Mouse (Mus musculus): ENCODE results near the gene Enthd1. TPM values are rescaled to one million over a fixed set of nuclear protein-coding genes. Genes with fewer than 3 reads are reported as not detected.
A peak's percentile ranks its signal among the peaks of the same experiment; 100 is the strongest.
"Not testable (repeated sequence)": the region's sequence is repeated elsewhere in the genome, so short reads cannot be mapped to it uniquely, and the experiment has no call there.

Gene Enthd1
- total RNA-seq, 1 experiment: 0.49 TPM

- peaks cover 0 to 4% of the 10 kb centered on the region in 2 experiments; a peak in 2 of 4 replicates for H3K4me1 ChIP-seq (ENCODE audit: control insufficient read depth in 2 of 2, insufficient read depth in 2 of 2, low read length in 2 of 2, poor library complexity in 1 of 2)
- H3K27ac ChIP-seq (ENCODE audit: insufficient read depth, low read depth, low read length, poor library complexity, severe bottlenecking): no peak overlapping the region
- no peak overlapping the region for H3K9ac ChIP-seq (ENCODE audit: insufficient read depth, low read depth, low read length, poor library complexity, severe bottlenecking)
- no peaks in the 10 kb centered on the region for H3K9me3 ChIP-seq (ENCODE audit: control insufficient read depth, insufficient read depth, low read depth, low read length)
- no peak overlapping the region for H3K4me3 ChIP-seq (ENCODE audit: insufficient read depth in 1 of 2, low read depth in 1 of 2, low read length in 2 of 2, poor library complexity in 1 of 2, severe bottlenecking in 1 of 2)
- in situ Hi-C loops (cut with MboI; ENCODE audit: low sequenced_read_pairs in 2 of 2, unreplicated experiment in 2 of 2): no loop called here
- H3K36me3 ChIP-seq (ENCODE audit: control insufficient read depth, insufficient read depth, low read length, poor library complexity, severe bottlenecking): no peaks in the 10 kb centered on the region
- TF ChIP-seq ZC3H11A (IDR thresholded peaks at IDR 0.05; ENCODE audit: borderline replicate concordance, low read depth, low read length) (no peak), CHD2 (IDR thresholded peaks at IDR 0.05; ENCODE audit: low read depth, low read length) (no peak), ZNF384 (IDR thresholded peaks at IDR 0.05; ENCODE audit: low read depth, low read length) (no peak), HCFC1 (IDR thresholded peaks at IDR 0.05; ENCODE audit: borderline replicate concordance, insufficient read depth, low read length) (no peak), MAFK (IDR thresholded peaks at IDR 0.05; ENCODE audit: insufficient read depth, low read depth, low read length) (no peak)
- no peak for DNase-seq (ENCODE audit: low read depth, low spot score)
Observed at GRCm38 (mm10) chr15:80501106-80502096, 63.6 kb downstream of the Enthd1 start.

- no peak overlapping the region for H3K4me3 ChIP-seq (ENCODE audit: insufficient read depth in 1 of 2, low read depth in 1 of 2, low read length in 2 of 2, poor library complexity in 1 of 2, severe bottlenecking in 1 of 2)
- TF ChIP-seq ZNF384 (IDR thresholded peaks at IDR 0.05; ENCODE audit: low read depth, low read length): no peak
- no peak for TF ChIP-seq ZC3H11A (IDR thresholded peaks at IDR 0.05; ENCODE audit: borderline replicate concordance, low read depth, low read length)
- no peak for TF ChIP-seq CHD2 (IDR thresholded peaks at IDR 0.05; ENCODE audit: low read depth, low read length)
- peaks cover 0 to 4% of the 10 kb centered on the region in 2 experiments; a peak in 2 of 4 replicates for H3K4me1 ChIP-seq (ENCODE audit: control insufficient read depth in 2 of 2, insufficient read depth in 2 of 2, low read length in 2 of 2, poor library complexity in 1 of 2)
- no peaks in the 10 kb centered on the region for H3K36me3 ChIP-seq (ENCODE audit: control insufficient read depth, insufficient read depth, low read length, poor library complexity, severe bottlenecking)
- no peaks in the 10 kb centered on the region for H3K9me3 ChIP-seq (ENCODE audit: control insufficient read depth, insufficient read depth, low read depth, low read length)
- H3K9ac ChIP-seq (ENCODE audit: insufficient read depth, low read depth, low read length, poor library complexity, severe bottlenecking): no peak overlapping the region
- no peak overlapping the region for H3K27ac ChIP-seq (ENCODE audit: insufficient read depth, low read depth, low read length, poor library complexity, severe bottlenecking)
- DNase-seq (ENCODE audit: low read depth, low spot score): no peak
- in situ Hi-C loops (cut with MboI; ENCODE audit: low sequenced_read_pairs in 2 of 2, unreplicated experiment in 2 of 2): no loop called here
Observed at GRCm38 (mm10) chr15:80500426-80500825, 64.5 kb downstream of the Enthd1 start.

GRCm38 (mm10) chr15:80497733-80498132, 67.2 kb downstream of the Enthd1 start:
- H3K4me3 ChIP-seq (ENCODE audit: insufficient read depth in 1 of 2, low read depth in 1 of 2, low read length in 2 of 2, poor library complexity in 1 of 2, severe bottlenecking in 1 of 2); H3K36me3 ChIP-seq (ENCODE audit: control insufficient read depth, insufficient read depth, low read length, poor library complexity, severe bottlenecking); DNase-seq (ENCODE audit: low read depth, low spot score); in situ Hi-C loops (cut with MboI; ENCODE audit: low sequenced_read_pairs in 2 of 2, unreplicated experiment in 2 of 2); H3K4me1 ChIP-seq (ENCODE audit: control insufficient read depth in 2 of 2, insufficient read depth in 2 of 2, low read length in 2 of 2, poor library complexity in 1 of 2); H3K9me3 ChIP-seq (ENCODE audit: control insufficient read depth, insufficient read depth, low read depth, low read length); H3K27ac ChIP-seq (ENCODE audit: insufficient read depth, low read depth, low read length, poor library complexity, severe bottlenecking); H3K9ac ChIP-seq (ENCODE audit: insufficient read depth, low read depth, low read length, poor library complexity, severe bottlenecking): not testable (repeated sequence)
- peak; percentile 67 for TF ChIP-seq MAFK (IDR thresholded peaks at IDR 0.05; ENCODE audit: insufficient read depth, low read depth, low read length)

GRCm38 (mm10) chr15:80491505-80491904, 73.5 kb downstream of the Enthd1 start:
- in situ Hi-C loops (cut with MboI; ENCODE audit: low sequenced_read_pairs in 2 of 2, unreplicated experiment in 2 of 2): no loop called here
- H3K4me1 ChIP-seq (ENCODE audit: control insufficient read depth in 2 of 2, insufficient read depth in 2 of 2, low read length in 2 of 2, poor library complexity in 1 of 2): no peaks in the 10 kb centered on the region; a peak in 1 of 4 replicates
- TF ChIP-seq ZNF384 (IDR thresholded peaks at IDR 0.05; ENCODE audit: low read depth, low read length) (no peak), HCFC1 (IDR thresholded peaks at IDR 0.05; ENCODE audit: borderline replicate concordance, insufficient read depth, low read length) (no peak), ZC3H11A (IDR thresholded peaks at IDR 0.05; ENCODE audit: borderline replicate concordance, low read depth, low read length) (no peak), CHD2 (IDR thresholded peaks at IDR 0.05; ENCODE audit: low read depth, low read length) (no peak), MAFK (IDR thresholded peaks at IDR 0.05; ENCODE audit: insufficient read depth, low read depth, low read length) (no peak)
- H3K4me3 ChIP-seq (ENCODE audit: insufficient read depth in 1 of 2, low read depth in 1 of 2, low read length in 2 of 2, poor library complexity in 1 of 2, severe bottlenecking in 1 of 2): no peak overlapping the region
- peak; percentile 38 for DNase-seq (ENCODE audit: low read depth, low spot score)
- no peak overlapping the region for H3K27ac ChIP-seq (ENCODE audit: insufficient read depth, low read depth, low read length, poor library complexity, severe bottlenecking)
- no peaks in the 10 kb centered on the region for H3K36me3 ChIP-seq (ENCODE audit: control insufficient read depth, insufficient read depth, low read length, poor library complexity, severe bottlenecking)
- H3K9me3 ChIP-seq (ENCODE audit: control insufficient read depth, insufficient read depth, low read depth, low read length): no peaks in the 10 kb centered on the region
- H3K9ac ChIP-seq (ENCODE audit: insufficient read depth, low read depth, low read length, poor library complexity, severe bottlenecking): no peak overlapping the region

Data from ES-E14 (cell line).